Mouse (Mus musculus): ENCODE data around the gene Hes3. TPM values are rescaled to one million over a fixed set of nuclear protein-coding genes. Genes with fewer than 3 reads are reported as not detected.

Hes3 gene
- polyA plus RNA-seq, 1 experiment from 2014 or later, result 9.2 TPM

Other genes with a start within 250 kb of the Hes3 start
- gene Plekhg5, start 219.2 kb downstream of the Hes3 start, polyA plus RNA-seq (2016; fragmentation: Nextera tagmentation; extraction: Ambion mirVana), result 9.6 and 12.4 TPM in 2 replicates
- 0.70 and 0.82 TPM in 2 replicates for gene Tnfrsf25, start 175.7 kb downstream of the Hes3 start, polyA plus RNA-seq (2016; fragmentation: Nextera tagmentation; extraction: Ambion mirVana)
- 1.6 and 6.5 TPM in 2 replicates for gene Espn, start 139.3 kb downstream of the Hes3 start, polyA plus RNA-seq (2016; fragmentation: Nextera tagmentation; extraction: Ambion mirVana)
- 4.2 and 4.7 TPM in 2 replicates for gene Hes2, start 132.8 kb downstream of the Hes3 start, polyA plus RNA-seq (2016; fragmentation: Nextera tagmentation; extraction: Ambion mirVana)
- gene Acot7, start 113.5 kb downstream of the Hes3 start, polyA plus RNA-seq (2016; fragmentation: Nextera tagmentation; extraction: Ambion mirVana), result 90.0 and 118 TPM in 2 replicates
- 7.0 and 7.9 TPM in 2 replicates for gene Gpr153, start 17.4 kb downstream of the Hes3 start, polyA plus RNA-seq (2016; fragmentation: Nextera tagmentation; extraction: Ambion mirVana)
- 22.3 and 29.1 TPM in 2 replicates for gene Icmt, start 5.6 kb upstream of the Hes3 start, polyA plus RNA-seq (2016; fragmentation: Nextera tagmentation; extraction: Ambion mirVana)
- gene Rnf207, start 27.3 kb upstream of the Hes3 start, polyA plus RNA-seq (2016; fragmentation: Nextera tagmentation; extraction: Ambion mirVana), result 3.0 and 3.3 TPM in 2 replicates
- 276 and 327 TPM in 2 replicates for gene Rpl22, start 34.1 kb upstream of the Hes3 start, polyA plus RNA-seq (2016; fragmentation: Nextera tagmentation; extraction: Ambion mirVana)
- 0.09 and 0.10 TPM in 2 replicates for gene Chd5, start 47.0 kb upstream of the Hes3 start, polyA plus RNA-seq (2016; fragmentation: Nextera tagmentation; extraction: Ambion mirVana)
- gene Nphp4, start 185.0 kb upstream of the Hes3 start, polyA plus RNA-seq (2016; fragmentation: Nextera tagmentation; extraction: Ambion mirVana), result 7.3 and 9.9 TPM in 2 replicates
- gene Kcnab2, start 186.2 kb upstream of the Hes3 start, polyA plus RNA-seq (2016; fragmentation: Nextera tagmentation; extraction: Ambion mirVana), result 11.6 and 16.0 TPM in 2 replicates

All from hindbrain, embryonic 10.5 days (tissue).